Mouse (Mus musculus) spleen, postnatal 36 days (tissue): ENCODE results near the gene Pax6.

Experiments used
- DNase-seq, 2 experiments: peaks; one replicate each; pipeline ENCODE4 v3.0.0; 2022; ENCODE audit warnings: low spot score in 2 of 2, mixed read lengths in 1 of 2

Pax6 gene

GRCm38 (mm10) chr2:105671116-105671797, 2.6 kb downstream of the Pax6 start:
- DNase-seq, result no peak

- no peak for DNase-seq
These were observed 3.3 kb downstream of the Pax6 start for GRCm38 (mm10) chr2:105671798-105672595.

DNA sequence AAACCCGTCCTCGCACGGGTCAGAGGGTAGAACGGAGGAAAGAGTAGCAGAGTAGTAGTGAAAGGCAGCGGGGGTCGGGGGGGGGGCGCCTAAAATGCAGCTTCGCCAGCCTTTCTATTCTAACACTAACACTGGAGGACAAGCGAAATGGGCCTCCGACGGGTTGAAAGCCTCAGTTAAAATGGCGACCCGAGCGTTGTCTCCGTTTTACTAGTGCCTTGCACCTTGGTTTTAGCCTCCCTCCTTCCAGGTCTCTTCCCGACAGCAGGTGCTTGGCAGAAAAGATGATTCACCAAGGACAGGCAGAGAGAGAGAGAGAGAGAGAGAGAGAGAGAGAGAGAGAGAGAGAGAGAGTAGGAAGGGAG, 3.9 kb downstream of the Pax6 start:
- no peak for DNase-seq

- no peak for DNase-seq
These were observed 4.4 kb downstream of the Pax6 start for GRCm38 (mm10) chr2:105673054-105673453.

GRCm38 (mm10) chr2:105673631-105674060, 4.9 kb downstream of the Pax6 start:
- no peak for DNase-seq

DNA sequence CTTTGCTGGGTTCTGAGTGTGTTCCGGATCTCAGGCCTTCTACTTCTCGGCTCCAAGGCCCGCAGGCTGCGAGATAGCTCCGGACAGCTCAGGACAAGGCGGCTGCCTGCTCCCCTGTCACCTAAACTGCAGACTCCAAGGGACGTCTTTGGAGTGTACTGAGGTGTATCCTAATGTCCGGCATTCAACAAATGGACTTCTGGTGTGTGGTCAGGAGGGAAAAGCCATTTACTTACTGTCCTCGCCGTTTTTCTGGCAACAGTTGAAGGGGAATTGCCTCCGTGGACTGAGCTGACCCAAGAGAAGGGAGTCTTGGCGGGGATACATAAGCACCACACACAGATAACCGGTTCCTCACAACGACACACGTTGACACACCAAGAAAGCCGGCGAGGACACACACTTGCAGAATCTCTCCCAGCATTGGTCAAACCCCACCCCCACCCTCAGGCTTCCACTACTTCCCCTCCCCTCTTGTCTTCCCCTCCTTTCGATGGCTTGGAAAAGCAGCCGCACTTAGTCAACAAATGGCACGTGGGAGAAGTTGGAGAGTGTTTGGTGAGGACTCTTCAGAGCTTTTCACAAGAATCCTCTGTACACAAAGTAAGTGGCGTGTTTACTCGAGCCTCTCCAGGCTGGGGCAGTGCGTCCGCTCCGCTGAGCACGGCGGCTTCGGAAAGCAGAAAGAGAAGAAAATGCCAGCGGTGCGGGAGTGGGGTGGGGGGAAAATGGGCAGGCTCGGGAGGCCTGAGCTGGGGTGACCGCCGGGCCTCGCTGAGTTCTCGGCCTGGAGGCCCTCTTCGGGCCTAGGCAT, 5.6 kb downstream of the Pax6 start:
- no peak for DNase-seq

- peak; percentile 31 to 46 for DNase-seq
These were observed 6.4 kb downstream of the Pax6 start for GRCm38 (mm10) chr2:105674875-105675729.

DNA sequence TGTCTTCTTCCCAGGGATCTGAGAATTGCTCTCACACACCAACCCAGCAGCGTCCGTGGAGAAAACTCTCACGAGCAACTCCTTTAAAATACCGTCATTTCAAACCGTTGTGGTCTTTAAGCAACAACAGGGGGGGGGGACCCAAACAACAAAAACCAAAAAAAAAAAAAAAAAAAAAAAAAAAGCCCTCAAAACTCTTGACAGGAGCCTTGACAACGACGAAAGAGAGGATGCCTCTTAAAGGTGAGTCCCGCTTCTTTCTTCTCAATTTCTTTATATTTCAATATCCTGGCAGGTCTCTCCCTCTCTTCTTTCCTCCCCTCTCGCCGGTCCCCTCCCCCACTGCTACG, 7.0 kb downstream of the Pax6 start:
- no peak for DNase-seq

DNA sequence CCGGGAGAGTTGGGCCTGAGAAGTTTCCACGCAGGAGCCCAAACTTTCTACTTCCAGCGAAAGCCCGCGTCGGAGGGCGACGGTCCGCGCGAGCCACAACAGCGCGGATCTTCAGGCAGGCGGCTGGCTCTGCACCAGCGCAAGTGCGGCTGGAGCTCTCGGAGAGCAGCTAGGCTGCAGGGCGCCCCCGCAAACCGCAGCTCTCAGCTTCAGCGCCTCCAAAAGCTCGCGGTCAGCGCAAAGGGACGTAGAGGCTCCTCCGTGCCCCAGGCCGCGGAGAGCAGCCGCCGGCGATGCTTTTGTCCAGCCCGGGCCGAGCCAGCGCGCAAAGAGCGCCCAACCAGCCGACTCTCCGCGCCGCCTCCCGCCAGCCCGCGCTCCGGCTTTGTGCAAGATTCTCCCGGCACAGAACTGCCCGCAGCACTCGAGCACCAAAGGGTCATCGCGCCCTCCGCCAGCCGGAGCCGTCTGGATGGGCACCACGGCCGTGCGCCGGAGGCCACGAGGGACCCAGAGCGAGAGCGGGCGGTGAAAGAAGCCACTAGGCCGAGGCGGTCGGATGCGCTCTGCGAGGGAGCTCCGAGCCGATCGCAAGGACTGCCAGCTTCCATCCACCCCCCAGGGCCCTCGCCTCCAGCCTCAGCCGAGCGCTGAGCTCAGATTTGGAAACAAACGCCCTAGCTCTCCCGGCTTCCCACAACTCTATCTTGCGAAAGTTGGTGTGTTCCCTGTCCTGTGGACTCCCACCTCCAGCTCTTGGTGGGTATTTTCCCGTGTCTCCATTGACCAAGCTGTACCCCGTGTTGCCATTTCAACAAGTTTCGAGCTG, 7.6 kb downstream of the Pax6 start:
- no peak for DNase-seq

DNA sequence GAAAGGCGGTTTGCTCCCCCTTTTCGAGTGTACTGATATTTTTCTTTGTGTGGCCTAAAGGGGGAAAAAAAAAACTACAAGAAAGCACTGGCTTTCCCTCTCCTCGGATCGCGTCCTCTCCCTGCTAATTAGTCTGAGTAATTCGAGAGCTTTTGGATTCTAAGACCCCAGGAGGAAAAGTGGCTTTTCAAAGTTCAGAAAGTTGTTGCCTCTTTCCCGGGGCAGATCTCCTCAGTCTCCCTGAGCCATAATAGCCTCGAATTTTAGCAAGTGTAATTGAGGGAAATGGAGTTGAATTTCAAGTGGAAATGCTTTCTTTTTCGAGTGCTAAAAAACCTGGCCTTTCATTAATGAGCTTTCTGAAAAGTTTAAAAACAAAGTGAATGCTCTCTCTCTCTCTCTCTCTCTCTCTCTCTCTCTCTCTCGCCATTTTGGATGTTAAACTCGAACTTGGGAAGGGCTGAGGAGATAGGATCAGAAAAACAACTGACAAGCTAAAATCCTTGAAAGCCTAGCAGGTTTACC, 8.3 kb downstream of the Pax6 start:
- no peak for DNase-seq

DNA sequence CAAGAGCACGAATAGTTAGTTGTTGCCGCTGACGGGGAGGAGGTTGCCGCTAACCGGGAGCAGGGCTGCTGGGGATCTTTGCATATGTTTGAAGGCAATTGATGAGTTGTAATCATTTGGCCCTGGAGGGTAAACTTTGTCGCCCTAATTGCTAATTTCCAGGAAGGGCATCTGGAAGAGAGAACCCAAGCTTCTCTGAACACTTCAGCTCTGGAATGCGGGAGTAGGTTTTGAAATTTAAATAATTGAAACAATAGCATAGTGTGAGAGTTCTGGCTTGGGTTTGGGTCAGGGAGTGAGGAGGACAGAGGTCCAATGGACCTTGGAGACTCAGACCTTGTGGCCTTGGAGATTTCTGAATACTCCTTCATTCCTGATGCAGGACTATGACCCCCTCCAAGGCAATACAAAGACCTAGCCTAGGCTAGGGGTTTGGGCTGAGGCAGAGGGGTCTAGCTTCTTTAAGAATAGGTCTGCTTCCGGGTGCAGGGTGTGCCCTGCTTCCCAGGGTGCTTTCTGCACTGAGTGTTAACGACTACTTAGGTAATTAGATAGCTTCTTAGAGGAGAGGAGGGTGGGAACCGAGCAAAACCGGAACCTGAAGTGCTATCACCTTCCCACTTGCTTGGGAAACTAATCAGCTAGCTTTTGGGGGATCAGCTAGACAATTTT, 8.9 kb downstream of the Pax6 start:
- DNase-seq, result no peak

GRCm38 (mm10) chr2:105678306-105678705, 9.6 kb downstream of the Pax6 start:
- no peak for DNase-seq

DNA sequence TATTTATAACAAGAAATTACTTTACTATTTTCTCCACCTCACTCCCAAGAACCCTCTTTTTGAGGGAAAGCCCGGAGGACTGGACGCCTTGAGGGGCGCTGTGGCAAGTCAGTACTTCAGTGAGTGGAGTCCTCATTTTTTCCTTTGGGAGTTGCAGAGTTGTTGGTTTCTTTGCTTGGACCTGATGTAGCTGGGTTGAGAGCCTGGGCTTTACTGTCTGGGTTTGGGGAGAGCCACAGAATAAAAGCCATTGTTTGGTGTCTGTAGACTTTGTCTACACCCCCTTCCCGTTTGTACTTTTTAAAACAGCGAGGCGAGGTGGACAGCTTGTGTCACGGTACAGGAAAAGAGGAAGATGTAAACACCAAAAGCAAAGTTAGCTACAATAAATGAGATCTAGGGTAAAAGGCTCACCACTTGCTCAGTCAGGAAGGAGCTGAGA, 10.2 kb downstream of the Pax6 start:
- DNase-seq, result no peak

DNA sequence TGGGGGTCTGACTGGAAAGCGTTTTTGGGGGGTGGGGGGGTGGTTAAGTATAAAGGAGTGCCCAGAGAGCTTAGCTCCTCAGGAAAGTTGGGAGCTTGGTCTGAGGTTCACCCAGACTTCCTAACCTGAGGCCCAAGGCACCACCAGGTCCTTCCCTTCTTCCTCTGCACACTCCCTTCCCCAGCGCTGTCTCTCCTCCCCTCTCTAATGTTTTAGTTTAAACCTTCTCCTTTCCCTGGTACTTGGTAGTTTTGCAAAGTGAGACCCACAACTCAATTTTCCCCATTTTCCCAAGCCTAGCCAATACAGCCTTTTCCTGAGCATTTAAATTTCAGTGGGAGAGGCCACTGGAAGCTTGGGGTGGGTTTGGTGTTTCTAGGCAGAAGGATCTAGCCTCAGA, 10.6 kb downstream of the Pax6 start:
- DNase-seq, result no peak

DNA sequence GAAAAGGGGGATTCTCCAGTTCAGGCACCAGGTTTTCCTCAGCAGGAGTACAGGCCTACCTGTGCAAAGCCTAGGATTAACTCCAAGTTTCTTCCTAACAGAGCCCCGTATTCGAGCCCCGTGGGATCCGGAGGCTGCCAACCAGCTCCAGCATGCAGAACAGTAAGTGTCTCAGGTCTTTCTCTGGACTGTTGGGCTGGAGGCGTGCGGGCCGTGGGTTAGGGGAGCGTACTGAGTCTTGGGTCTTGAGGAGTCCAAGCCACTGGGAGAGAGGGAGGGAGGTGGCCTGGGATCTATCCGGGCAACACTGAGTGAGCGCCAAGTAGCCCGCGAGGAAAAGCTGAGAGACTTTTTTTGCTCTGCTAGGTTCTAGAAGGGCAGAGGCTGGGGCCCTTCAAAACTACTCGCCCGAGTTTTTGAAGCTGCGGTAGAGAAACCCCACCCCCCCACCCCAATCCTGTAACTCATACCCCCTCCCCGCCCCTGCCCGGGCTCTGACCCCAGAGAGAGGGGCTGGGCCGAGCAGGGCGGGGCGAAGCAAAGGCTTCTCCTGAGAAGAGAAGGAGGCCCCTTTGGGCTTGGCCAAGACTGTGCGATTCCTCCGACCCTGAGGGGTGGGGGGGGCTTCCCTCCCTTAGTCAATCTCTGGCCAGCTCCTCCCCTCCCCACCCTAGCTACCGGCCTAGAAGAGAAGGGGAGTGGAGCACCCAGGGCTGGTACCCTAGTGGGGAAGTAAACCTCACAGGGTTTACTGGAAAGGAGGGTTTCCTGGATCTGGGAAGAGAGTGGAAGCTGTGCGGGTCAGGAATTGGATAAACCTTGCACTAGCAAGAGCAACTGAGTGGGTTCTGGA, 11.7 kb downstream of the Pax6 start:
- no peak for DNase-seq

GRCm38 (mm10) chr2:105680999-105681710, 12.5 kb downstream of the Pax6 start:
- no peak for DNase-seq

GRCm38 (mm10) chr2:105682011-105682501, 13.4 kb downstream of the Pax6 start:
- no peak for DNase-seq
